Mouse (Mus musculus): Measurements from ENCODE around the gene Mapre3.

Gene Mapre3

DNA sequence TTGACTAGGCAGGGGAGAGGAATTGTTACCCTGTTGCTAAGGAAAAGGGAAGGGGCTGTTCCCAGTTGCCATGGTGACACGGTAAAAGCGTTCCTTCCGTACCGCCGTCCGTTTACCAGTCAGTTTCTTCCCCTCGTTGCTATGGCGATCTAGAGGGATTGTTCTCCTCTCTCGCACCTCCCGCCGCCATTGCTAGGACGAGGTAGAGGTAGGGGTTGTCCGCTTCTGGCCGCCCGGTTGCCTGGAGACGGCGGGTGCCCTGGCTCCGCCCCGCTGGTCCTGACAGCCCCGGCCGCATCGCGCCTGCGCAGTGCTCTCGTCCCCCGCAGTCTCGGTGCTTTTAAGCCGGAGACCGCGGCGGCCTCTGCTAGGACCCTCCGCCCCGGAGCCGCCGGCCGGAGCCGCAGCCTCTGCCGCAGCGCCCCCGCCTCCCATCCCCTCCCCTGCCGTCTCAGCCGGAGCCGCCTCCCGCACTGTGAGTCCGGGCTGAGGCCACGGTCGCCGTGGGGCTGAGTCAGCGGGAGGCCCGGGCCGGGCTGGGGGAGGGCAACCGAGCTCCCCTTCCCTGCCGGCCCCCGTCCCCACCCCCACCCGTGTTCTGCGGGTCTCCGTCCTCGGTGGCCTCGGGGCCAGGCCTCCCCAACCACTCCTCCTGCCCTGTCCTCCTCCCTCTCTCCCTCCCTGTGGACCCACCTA, at the start of gene Mapre3:
Gene Mapre3 (plus strand): TSS at position 218 of the 696 bp plus-strand sequence.
- DNase-seq, result peak; percentile 96 to 97

- no peak for DNase-seq
Observed at GRCm38 (mm10) chr5:30765596-30766370, 48.7 kb upstream of the Mapre3 start.

DNA sequence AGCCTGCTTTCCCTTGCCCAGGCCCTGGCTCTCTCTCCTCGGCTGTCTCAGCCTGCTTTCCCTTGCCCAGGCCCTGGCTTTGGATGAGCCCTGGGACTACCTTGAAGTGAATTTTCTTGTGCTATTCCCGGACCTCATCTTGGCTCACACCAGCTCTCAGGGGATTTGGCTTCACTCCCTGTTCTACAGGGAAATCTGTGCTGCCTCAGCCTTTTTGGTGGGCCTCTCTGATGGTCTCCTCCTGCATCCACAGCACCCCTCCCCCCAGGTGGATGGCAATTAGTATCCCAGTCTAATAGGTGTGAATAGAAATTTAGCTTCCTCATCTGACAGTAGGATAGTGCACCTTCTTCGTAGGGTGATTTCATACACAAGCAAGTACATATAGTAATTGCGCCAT, 46.4 kb upstream of the Mapre3 start:
- DNase-seq, result peak; percentile 23 to 26

GRCm38 (mm10) chr5:30768598-30768997, 45.8 kb upstream of the Mapre3 start:
- DNase-seq, result peak; percentile 58 to 61

DNA sequence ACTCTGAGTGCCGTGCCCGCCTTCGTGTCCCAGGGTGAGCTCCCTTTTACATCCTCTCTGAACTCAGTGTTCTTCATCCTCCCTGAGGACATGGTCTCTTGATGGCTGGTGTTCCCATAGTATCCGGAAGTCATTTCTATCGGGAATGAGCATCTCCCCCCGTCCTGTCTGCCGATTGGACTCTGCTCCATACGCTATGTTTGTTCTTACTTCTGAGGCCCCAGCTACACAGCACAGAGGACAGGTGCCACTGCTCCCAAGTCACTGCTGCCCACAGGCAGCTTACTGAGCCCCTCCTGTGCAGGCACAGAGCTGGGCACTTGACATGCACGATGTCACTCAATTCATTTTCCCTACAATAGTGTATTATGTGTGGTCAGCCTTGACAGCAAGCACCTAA, 45.4 kb upstream of the Mapre3 start:
- DNase-seq, result no peak

DNA sequence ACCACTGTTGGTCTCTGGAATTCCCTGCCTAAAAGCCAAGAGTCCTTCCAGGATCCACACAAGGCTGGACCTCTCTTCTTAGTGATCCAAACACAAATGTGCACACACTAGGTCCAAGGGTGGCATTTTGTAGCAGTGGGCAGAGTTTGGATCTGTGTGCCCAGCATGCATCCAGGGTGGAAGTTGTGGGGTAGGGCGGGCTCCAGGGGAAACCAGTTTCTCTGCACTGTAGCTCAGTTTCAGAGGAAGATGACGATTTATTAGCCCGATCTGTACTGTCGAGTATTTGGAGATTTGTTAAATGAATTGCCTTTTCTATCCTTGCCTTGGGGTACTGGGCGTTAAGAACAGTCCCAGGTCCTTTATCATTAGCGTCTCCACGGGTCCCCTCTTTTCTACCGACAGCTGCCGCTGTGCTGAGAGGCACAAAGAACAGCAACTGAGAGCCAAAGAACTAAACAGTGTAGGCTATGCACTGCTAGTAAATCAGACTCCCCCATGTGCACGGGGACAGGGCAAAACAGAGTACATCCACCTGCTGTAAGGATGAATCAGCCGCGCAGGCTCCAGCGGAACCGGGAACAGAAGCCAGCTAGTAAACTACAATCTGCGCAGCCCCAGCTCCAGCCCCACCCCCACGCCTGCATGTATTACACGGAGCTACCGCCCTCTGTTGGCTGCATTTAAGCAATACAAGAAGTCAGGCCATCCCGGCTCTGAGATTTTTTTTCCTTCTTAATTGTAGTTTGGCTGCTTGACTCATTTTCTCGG, 39.7 kb upstream of the Mapre3 start:
- DNase-seq, result peak; percentile 96 to 99

DNA sequence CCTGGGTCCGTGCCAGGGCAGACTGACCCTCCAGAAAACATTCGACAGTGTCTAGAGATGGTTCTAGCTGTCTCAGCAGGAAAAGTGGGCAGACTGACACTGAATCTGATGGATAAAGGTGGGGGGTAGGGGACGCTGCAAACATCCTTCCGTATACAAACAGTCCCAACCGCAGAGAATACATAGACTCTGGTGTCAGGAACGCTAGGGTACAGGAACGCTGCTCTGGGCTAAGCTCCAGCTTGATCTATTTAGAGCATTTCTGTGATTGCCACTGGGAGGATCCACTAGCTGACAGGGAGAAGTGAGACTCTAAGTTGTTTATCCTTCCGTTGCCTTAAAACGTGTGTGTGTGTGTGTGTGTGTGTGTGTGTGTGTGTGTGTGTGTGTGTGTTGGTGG, 33.7 kb upstream of the Mapre3 start:
- DNase-seq, result peak in 1 of 2 experiments; percentile 16

GRCm38 (mm10) chr5:30781147-30781546, 33.3 kb upstream of the Mapre3 start:
- no peak for DNase-seq

DNA sequence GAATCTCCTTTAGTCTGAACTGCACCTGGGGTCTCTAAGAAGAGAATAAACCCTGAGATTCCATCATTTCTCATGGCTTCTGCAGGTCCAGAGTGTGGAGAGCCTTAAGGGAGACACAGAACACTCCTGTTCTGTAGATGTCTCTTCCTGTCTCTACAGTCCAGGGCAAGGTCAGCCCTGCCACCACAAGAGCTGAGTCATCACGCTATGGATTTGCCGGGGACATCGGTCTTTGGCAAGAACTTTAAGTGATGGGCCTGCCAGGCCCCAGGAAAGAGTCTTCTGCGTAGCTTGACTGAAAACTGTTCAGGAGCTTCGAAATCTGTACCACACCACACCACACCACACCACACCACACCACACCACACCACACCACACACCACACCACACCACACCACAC, 27.1 kb upstream of the Mapre3 start:
- DNase-seq, result no peak

DNA sequence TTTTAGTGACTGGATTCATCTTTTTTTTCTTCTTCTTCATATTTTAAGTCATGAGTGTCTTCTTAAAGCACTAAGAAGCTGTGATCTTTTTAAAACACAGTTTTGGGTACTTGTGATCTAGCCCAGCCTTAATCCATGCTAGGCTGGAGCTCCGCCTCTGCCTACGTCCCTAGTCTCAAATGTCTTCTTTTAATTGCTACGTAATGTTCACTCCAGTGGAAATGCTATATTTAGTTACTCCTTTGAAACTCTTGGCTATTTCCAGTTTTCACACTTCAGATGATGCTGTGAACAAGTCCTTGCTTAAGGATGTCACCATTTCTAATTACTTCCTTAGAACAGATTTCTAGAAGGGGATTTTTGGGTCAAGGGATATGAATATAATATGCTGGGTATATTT, 24.4 kb upstream of the Mapre3 start:
- no peak for DNase-seq

DNA sequence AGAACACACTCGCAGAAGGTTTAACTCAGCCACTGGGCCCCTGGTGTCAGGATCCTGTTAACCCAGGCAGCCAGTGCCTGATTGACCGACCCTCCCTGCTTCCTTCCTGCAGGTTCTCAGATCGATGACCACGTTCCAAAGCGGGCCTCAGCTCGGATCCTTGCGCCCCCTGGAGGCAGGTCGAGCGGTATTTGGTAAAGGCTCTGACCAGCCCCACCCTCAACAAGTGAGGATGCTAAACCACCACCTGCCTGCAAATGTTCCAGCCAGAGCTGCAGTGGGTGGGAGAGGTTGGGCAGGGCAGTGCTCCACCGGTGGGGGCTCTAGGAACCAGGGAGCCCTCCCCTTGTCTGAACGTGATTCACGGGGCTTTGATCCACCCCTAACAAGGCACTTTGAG, 18.3 kb upstream of the Mapre3 start:
- peak; percentile 93 to 97 for DNase-seq

GRCm38 (mm10) chr5:30797482-30797881, 17.0 kb upstream of the Mapre3 start:
- DNase-seq, result no peak

- DNase-seq, result no peak
Observed at GRCm38 (mm10) chr5:30797982-30798381, 16.5 kb upstream of the Mapre3 start.

- no peak for DNase-seq
Observed at GRCm38 (mm10) chr5:30798965-30799364, 15.5 kb upstream of the Mapre3 start.

DNA sequence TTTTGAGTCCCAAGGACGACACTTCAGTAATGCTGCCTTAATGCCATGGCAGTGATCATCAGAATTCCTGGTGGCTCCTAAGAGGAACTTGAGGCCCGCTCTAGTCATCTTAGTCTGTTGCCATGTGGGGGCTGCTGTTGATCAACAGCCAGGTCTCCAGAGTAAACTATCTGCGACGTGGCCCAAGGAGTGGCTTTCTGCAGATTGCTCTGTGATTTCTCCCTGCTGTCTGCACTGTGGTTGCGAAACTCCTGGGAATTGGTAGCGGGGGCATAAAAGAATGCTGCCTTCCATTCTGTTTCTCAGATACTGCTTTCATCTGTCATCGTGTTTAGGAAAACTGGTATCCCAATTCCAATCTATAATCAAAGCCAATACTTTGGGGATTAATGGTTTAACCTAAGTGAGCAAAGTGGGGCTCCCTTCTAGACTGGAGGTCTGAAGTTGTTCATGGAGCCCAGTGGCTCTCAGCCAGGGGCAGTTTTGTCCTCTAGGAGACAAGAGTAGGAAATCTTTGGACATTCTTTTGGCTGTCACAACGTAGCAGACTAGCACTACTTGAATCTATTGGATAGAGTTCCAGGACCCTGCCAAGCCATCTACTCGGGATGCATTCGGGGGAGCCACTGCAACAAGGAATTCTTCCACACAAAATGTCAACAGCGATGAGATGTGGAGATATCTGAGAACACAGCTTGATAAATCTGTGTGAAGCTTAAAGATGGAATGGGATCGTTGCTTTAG, 11.5 kb upstream of the Mapre3 start:
- DNase-seq, result no peak

DNA sequence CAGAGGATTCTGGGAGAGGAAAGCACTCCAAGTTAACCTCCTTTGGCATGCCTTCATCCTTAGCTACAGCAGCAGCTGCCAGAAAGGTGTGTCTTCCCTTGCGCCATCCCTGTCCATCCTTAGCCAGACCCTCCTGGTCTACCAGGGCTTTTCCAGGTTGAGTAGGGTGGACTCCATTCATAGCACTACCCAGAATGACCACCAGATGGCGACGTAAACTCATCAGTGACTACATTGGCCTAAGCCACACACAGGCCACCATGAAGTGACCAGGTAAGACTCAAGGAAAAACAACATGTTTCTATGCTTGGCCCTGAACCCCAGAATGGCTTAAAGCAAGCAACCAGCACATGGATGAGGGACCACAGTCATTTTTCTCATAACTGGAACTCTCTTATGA, 8.3 kb upstream of the Mapre3 start:
- peak; percentile 98 for DNase-seq

GRCm38 (mm10) chr5:30815120-30815465, 652 bp downstream of the Mapre3 start:
- peak; percentile 64 for DNase-seq

DNA sequence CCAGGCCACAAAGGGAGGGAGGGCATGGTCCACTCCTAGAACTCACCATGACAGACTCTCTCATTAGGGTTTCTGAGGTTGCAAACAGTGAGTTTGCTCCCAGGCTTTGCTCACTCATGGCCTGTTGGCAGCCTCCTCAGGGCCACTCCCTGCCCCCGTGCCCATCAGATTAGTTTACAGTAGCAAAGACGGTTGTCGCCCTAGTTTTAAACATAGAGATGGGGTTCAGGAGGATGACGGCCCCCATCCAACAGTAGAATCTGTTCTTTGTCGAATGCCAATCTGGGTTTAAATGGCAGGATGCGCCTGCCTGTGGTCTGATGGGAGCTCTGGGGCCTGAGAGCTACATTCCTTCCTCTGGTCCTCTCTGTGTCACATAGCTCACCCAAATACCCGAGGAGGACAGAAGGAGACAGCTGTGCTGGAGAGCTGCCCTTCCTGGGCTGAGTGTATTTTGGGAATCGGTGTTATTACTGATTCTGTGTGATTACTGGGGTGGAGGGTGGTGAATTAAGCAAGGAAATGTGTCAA, 1.9 kb downstream of the Mapre3 start:
- peak in 1 of 2 experiments; percentile 20 for DNase-seq

DNA sequence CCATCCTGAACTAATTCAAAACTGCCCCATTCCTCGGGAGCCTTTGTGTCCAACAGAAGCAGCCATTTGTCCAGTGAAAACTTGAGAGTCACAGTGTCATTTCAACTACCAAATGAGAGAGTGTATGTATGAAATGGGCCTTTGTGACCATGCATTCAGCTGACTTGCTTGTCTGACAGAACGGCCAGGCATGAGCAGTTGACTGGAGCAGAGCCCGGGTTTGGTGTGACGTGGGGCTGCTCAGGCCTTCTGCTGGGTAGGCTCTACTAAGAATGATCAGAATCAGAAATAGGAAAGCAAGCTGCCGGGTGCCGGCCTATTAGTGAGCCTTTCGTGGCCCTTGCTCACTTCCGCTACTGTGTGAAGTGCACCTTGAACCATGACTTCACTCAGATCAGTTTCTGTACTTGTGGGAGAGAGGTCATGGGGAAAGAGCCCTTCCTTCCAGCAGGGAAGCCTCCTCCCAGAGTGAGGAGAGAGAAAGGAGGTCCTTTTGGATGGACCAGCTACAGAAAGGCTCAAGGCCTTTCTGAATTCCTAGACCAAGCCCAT, 4.4 kb downstream of the Mapre3 start:
- DNase-seq, result peak in 1 of 2 experiments; percentile 29

DNA sequence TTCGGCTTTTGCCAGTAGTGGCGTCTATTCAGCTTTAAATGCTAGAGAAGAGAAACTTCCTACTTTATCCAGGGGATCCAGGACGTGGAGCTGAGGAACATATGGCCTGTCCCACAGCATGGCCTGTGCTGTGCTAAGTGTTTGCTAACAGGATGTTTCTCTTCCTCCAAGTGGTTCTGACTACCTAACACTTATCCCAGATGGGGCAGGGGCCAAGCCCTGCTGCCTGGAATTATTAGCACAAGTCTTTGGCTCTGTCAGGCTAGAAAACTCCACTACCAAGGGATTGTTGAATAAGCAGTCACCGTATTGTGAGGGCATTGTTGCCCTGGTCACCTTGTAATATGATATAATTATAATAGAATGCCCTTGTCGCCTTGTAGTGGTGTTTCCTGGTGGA, 8.2 kb downstream of the Mapre3 start:
- peak in 1 of 2 experiments; percentile 23 for DNase-seq

- peak; percentile 60 to 62 for DNase-seq
Observed at GRCm38 (mm10) chr5:30823091-30823490, 8.7 kb downstream of the Mapre3 start.
